Mouse (Mus musculus): Measurements from ENCODE around the gene Gm10959.

GRCm38 (mm10) chr3:122920572-122921435 is 1.6 kb upstream of the Gm10959 start:
- TF ChIP-seq CTCF (IDR thresholded peaks at IDR 0.05; ENCODE audit: extremely low read depth, insufficient read depth, insufficient read length, insufficient replicate concordance) (no peak), POLR2A (IDR thresholded peaks at IDR 0.05; ENCODE audit: low read depth, low read length) (no peak)

Measured in spleen, adult 2 months (tissue).